Mouse (Mus musculus): Measurements from ENCODE around the gene Itgam. TPM values are rescaled to one million over a fixed set of nuclear protein-coding genes. Genes with fewer than 3 reads are reported as not detected.
"Not testable (repeated sequence)": the region's sequence is repeated elsewhere in the genome, so short reads cannot be mapped to it uniquely, and the experiment has no call there.

Gene Itgam
- polyA plus RNA-seq, 1 experiment from 2014 or later: 0.25 TPM

DNA sequence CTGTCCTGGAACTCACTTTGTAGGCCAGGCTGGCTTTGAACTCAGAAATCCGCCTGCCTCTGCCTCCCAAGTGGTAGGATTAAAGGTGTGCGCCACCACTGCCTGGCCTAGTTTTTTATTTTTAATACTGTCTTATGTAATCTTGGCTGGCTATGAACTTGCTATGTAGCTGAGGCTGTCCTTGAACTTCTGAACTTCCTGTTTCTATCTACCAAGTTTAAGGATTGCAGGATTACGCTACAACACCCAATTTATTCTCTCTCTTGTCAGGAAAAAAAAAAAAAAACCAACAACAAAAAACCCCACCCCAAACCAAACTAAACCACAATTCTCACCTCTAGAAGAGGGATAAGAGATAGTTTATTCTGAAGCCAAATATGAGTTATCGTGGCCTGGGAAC, 28.8 kb upstream of the Itgam start:
- H3K4me3 ChIP-seq: no peak overlapping the region
- no peaks in the 10 kb centered on the region for H3K27me3 ChIP-seq (ENCODE audit: insufficient read depth, poor library complexity, severe bottlenecking)
- no peaks in the 10 kb centered on the region for H3K4me1 ChIP-seq
- no peak for DNase-seq (ENCODE audit: low spot score)
- 89% methylated on average over 4 of the region's 4 CpGs for WGBS
- H3K36me3 ChIP-seq: no peaks in the 10 kb centered on the region
- no peaks in the 10 kb centered on the region for H3K9me3 ChIP-seq
- no peak overlapping the region for H3K27ac ChIP-seq

DNA sequence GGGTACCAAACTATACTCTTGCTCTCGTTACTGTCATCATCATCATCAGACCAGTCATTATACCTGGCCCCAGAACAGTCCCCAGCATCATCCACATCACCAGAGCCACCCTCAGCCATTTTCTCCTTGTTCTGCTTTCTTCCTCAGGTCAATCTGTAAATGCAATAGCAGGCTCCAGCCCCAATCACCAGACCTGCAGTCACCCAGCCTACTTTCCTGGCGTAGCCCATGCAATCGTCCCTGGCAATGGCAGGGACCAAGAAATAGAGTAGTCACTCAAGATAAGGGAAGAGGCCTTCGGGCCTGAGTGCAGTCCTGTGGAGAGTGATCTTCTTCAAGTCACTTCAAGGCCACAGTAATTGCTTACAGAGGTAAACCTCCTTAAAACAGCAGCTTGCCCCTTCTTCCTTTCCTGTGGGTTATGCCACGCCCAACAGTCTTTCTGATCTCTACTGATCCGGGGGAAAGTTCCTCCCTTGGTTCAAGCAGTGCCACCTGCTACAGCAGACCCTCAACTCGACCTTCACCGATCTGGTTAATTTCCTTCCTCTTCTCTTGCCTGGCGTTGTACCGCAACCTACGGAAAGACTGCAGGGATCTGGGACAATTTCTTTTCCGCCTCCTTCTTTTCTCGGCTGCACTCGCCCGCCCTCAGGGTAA, 20.1 kb upstream of the Itgam start:
- not testable (repeated sequence) for DNase-seq (ENCODE audit: low spot score); H3K27me3 ChIP-seq (ENCODE audit: insufficient read depth, poor library complexity, severe bottlenecking); H3K9me3 ChIP-seq; H3K36me3 ChIP-seq; H3K27ac ChIP-seq; H3K4me3 ChIP-seq; H3K4me1 ChIP-seq
- WGBS: 71% methylated on average over 15 of the region's 15 CpGs

DNA sequence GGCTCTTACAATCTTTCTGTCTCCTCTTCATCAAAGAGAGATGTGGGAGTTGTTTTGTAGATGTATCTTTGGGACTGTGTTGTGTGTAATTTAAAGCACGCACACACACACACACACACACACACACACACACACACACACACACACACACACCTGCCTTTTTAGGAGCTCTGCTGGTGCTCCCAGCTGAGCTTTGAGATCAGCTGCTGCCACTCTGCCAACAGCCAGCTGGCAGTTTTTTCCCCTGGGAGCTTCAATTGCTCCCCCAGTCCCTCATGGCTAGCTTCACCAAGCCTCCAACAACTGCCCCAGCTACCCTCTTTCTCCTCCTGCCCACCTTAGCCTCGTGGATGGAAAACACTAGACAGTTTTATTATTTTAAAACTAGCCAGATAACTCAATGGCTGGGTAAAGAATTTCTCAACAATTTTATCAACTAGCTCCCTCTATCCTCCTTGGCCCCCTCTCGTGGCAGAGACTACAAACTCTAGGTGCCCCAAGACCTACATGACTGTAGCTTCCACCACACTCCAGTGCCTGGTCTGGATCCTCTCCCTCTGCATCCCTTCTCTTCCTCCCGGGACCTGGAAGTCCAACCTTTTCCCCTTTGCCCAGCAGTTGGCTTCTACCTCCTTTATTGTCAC, 18.2 kb upstream of the Itgam start:
- H3K4me1 ChIP-seq: no peaks in the 10 kb centered on the region

GRCm38 (mm10) chr7:128045640-128046039, 16.8 kb upstream of the Itgam start:
- no peak for DNase-seq (ENCODE audit: low spot score)
- H3K27me3 ChIP-seq (ENCODE audit: insufficient read depth, poor library complexity, severe bottlenecking): no peaks in the 10 kb centered on the region
- H3K4me1 ChIP-seq: no peaks in the 10 kb centered on the region
- H3K27ac ChIP-seq: no peak overlapping the region
- no peak overlapping the region for H3K4me3 ChIP-seq
- no peaks in the 10 kb centered on the region for H3K9me3 ChIP-seq
- 32% methylated on average over 2 of the region's 2 CpGs for WGBS
- H3K36me3 ChIP-seq: no peaks in the 10 kb centered on the region

More for the DNA sequence above, 18.2 kb upstream of the Itgam start:
- DNase-seq (ENCODE audit: low spot score): no peak
- Histone ChIP-seq H3K36me3 (no peaks in the 10 kb centered on the region), H3K27ac (no peak overlapping the region), H3K27me3 (ENCODE audit: insufficient read depth, poor library complexity, severe bottlenecking) (no peaks in the 10 kb centered on the region), H3K9me3 (no peaks in the 10 kb centered on the region), H3K4me3 (no peak overlapping the region)
- WGBS: 58% methylated on average over 4 of the region's 4 CpGs

GRCm38 (mm10) chr7:128048819-128049218, 13.6 kb upstream of the Itgam start:
- Histone ChIP-seq H3K27me3 (ENCODE audit: insufficient read depth, poor library complexity, severe bottlenecking) (no peaks in the 10 kb centered on the region), H3K27ac (no peak overlapping the region), H3K4me3 (no peak overlapping the region), H3K9me3 (no peaks in the 10 kb centered on the region), H3K4me1 (no peaks in the 10 kb centered on the region), H3K36me3 (no peaks in the 10 kb centered on the region)
- WGBS: 83% methylated on average over 4 of the region's 4 CpGs
- DNase-seq (ENCODE audit: low spot score): no peak

GRCm38 (mm10) chr7:128049254-128049653, 13.2 kb upstream of the Itgam start:
- Histone ChIP-seq H3K4me3 (no peak overlapping the region), H3K4me1 (no peaks in the 10 kb centered on the region), H3K36me3 (no peaks in the 10 kb centered on the region), H3K27me3 (ENCODE audit: insufficient read depth, poor library complexity, severe bottlenecking) (no peaks in the 10 kb centered on the region), H3K9me3 (no peaks in the 10 kb centered on the region), H3K27ac (no peak overlapping the region)
- no peak for DNase-seq (ENCODE audit: low spot score)
- 77% methylated on average over 2 of the region's 2 CpGs for WGBS

DNA sequence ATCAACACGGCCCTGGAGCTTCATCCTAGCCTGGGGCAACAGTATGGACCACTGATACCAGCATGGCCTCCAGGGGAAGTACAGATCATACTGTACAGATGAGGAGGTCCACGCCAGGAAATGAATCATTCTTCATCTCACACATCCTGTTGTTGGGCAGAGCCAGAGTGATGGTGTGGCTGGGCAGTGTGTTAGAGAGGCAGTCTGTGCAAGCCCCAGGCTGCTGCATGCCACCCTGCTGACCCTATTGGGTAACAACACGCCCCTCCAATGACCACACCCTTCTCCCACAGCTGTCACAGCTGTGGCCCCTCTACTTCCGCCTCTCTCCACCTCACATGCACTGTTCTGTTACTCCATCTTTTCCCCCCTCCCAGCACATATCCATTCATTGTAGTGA, 11.7 kb upstream of the Itgam start:
- WGBS: 75% methylated on average over 4 of the region's 4 CpGs
- Histone ChIP-seq H3K27ac (no peak overlapping the region), H3K36me3 (no peaks in the 10 kb centered on the region), H3K4me3 (no peak overlapping the region), H3K27me3 (ENCODE audit: insufficient read depth, poor library complexity, severe bottlenecking) (no peaks in the 10 kb centered on the region), H3K9me3 (no peaks in the 10 kb centered on the region), H3K4me1 (no peaks in the 10 kb centered on the region)
- DNase-seq (ENCODE audit: low spot score): no peak

DNA sequence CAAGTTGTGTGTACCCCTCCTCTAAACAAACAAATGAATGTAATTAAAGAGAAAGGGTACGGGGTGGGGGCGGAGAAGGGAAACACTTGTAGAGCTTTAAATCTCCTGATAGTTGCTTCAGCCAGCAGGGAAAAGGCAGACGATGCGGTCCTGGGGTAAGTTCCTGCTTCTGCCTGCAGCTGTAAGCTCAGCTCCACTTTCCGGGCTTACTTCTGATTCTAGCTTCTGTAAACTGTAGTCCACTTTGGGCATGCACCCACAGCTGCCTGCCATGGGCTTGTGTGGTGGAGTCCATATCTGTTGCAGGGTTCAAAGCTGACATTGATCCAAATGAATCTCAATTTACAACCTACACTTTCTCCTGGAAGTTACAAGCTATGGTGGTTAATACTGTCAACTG, 9.4 kb upstream of the Itgam start:
- Histone ChIP-seq H3K36me3 (no peaks in the 10 kb centered on the region), H3K27ac (no peak overlapping the region), H3K9me3 (no peaks in the 10 kb centered on the region), H3K4me3 (no peak overlapping the region), H3K4me1 (no peaks in the 10 kb centered on the region), H3K27me3 (ENCODE audit: insufficient read depth, poor library complexity, severe bottlenecking) (no peaks in the 10 kb centered on the region)
- no peak for DNase-seq (ENCODE audit: low spot score)
- 74% methylated on average over 5 of the region's 5 CpGs for WGBS

- Histone ChIP-seq H3K4me1 (no peaks in the 10 kb centered on the region), H3K4me3 (no peak overlapping the region), H3K27ac (no peak overlapping the region), H3K27me3 (ENCODE audit: insufficient read depth, poor library complexity, severe bottlenecking) (no peaks in the 10 kb centered on the region), H3K9me3 (no peaks in the 10 kb centered on the region), H3K36me3 (no peaks in the 10 kb centered on the region)
- WGBS: 61% methylated on average over 3 of the region's 3 CpGs
- peak; percentile 22 for DNase-seq (ENCODE audit: low spot score)
Measured at GRCm38 (mm10) chr7:128056917-128057444, 5.5 kb upstream of the Itgam start.

DNA sequence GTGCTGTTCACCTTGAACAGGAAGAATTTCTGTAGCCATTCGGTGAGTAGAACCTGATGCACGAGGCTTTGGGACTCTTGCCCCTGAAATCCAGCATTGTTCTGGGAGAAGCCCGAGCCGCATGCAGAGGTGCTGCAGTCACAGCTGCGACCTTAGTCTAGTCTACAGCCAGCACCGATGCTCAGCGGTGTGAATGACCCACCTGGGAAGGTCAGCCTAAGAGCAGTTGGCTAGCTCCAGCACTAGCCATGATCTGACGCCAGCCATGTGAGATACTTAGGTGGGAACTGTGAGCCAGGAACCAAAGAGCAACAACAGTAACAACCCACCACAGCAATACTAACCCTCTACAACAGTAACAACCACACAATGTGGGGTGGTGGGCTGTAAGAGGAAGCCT, 4.6 kb upstream of the Itgam start:
- WGBS: 77% methylated on average over 8 of the region's 8 CpGs
- no peak overlapping the region for H3K4me3 ChIP-seq
- no peak overlapping the region for H3K27ac ChIP-seq
- H3K36me3 ChIP-seq: no peaks in the 10 kb centered on the region
- no peak for DNase-seq (ENCODE audit: low spot score)
- H3K9me3 ChIP-seq: no peaks in the 10 kb centered on the region
- H3K4me1 ChIP-seq: no peaks in the 10 kb centered on the region
- H3K27me3 ChIP-seq (ENCODE audit: insufficient read depth, poor library complexity, severe bottlenecking): no peaks in the 10 kb centered on the region

DNA sequence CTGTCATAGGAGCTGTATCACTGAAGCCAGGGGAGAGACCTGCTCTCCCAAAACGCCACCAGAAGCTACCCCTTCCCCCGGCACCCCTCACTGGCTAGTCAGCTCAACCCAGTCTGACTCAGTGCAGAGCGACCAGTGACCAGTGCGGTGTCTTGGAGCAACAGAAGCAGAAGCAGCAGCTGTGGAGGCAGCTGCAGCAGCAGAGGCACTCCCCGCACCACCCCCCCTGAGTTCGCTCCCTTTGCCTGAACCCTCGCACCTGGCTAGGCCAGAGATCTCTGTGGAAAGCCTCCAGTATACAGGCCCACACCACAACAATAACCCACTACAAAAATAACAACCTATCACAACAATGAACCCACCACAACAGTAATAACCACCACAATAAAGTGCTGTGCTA, 3.9 kb upstream of the Itgam start:
- H3K4me3 ChIP-seq: no peak overlapping the region
- WGBS: 58% methylated on average over 7 of the region's 7 CpGs
- no peak for DNase-seq (ENCODE audit: low spot score)
- H3K27me3 ChIP-seq (ENCODE audit: insufficient read depth, poor library complexity, severe bottlenecking): no peaks in the 10 kb centered on the region
- H3K36me3 ChIP-seq: no peaks in the 10 kb centered on the region
- H3K27ac ChIP-seq: no peak overlapping the region
- H3K9me3 ChIP-seq: no peaks in the 10 kb centered on the region
- no peaks in the 10 kb centered on the region for H3K4me1 ChIP-seq

DNA sequence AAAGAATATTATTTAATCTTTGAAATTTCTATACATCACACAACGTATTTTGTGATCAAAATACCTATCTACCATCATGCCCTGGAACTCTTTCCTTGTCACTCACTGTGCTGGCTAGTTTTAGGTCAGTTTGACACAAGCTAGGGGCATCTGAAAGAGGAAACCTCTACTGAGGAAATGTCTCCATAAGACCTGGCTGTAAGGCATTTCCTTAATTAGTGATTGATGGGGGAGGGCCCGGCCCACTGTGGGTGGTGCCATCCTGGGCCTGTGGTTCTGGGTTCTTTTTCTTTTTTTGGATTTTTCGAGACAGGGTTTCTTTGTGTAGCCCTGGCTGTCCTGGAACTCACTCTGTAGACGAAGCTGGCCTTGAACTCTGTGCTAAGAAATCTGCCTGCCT, 3.3 kb upstream of the Itgam start:
- Histone ChIP-seq H3K36me3 (no peaks in the 10 kb centered on the region), H3K9me3 (no peaks in the 10 kb centered on the region), H3K4me1 (no peaks in the 10 kb centered on the region), H3K27me3 (ENCODE audit: insufficient read depth, poor library complexity, severe bottlenecking) (no peaks in the 10 kb centered on the region), H3K27ac (no peak overlapping the region), H3K4me3 (no peak overlapping the region)
- WGBS: 86% methylated on average over 4 of the region's 4 CpGs
- DNase-seq (ENCODE audit: low spot score): no peak

- Histone ChIP-seq H3K4me3 (no peak overlapping the region), H3K9me3 (no peaks in the 10 kb centered on the region), H3K4me1 (peaks cover 4% of the 10 kb centered on the region; the same call in 1 of the 2 replicates), H3K27me3 (ENCODE audit: insufficient read depth, poor library complexity, severe bottlenecking) (no peaks in the 10 kb centered on the region), H3K27ac (no peak overlapping the region), H3K36me3 (no peaks in the 10 kb centered on the region)
- DNase-seq (ENCODE audit: low spot score): no peak
- WGBS: 83% methylated on average over 6 of the region's 6 CpGs
Measured at GRCm38 (mm10) chr7:128063211-128063781, 856 bp downstream of the Itgam start.

Data from heart, embryonic 10.5 days (tissue).